Mouse (Mus musculus): Measurements from ENCODE around the gene Pex11b.
"Not testable (repeated sequence)": the region's sequence is repeated elsewhere in the genome, so short reads cannot be mapped to it uniquely, and the experiment has no call there.

- not testable (repeated sequence) for TF ChIP-seq CTCF (IDR thresholded peaks at IDR 0.05; ENCODE audit: control insufficient read depth, insufficient read depth, insufficient read length); MYOD1 (IDR thresholded peaks at IDR 0.05; ENCODE audit: control insufficient read depth, insufficient read length, low read depth)
Measured at GRCm38 (mm10) chr3:96606007-96606406, 29.2 kb upstream of the Pex11b start.
